Mouse (Mus musculus) monocyte, adult 5-6 weeks (primary cell): ENCODE results near the gene Fam208b. TPM values are rescaled to one million over a fixed set of nuclear protein-coding genes. Genes with fewer than 3 reads are reported as not detected.
"Not testable (repeated sequence)": the region's sequence is repeated elsewhere in the genome, so short reads cannot be mapped to it uniquely, and the experiment has no call there.

ENCODE experiments used
- ATAC-seq: fragments of 153-309, 156-312 bp; replicated peaks from 2 replicates; pipeline ENCODE4 v1.8.0; 2017; ENCODE audit warnings: mild to moderate bottlenecking; ENCODE audit not compliant: low TSS enrichment, insufficient number of reproducible peaks, severe bottlenecking, poor library complexity, low FRiP score
- total RNA-seq: library from RNA; stranded (forward); fragments of 200-1000, 200-491, 200-594 nt; gene quantifications from 3 replicates; pipeline ENCODE4 v1.2.3, GENCODE M21; 2017

Gene Fam208b
- total RNA-seq, 1 experiment from 2014 or later: 40.1 TPM

DNA sequence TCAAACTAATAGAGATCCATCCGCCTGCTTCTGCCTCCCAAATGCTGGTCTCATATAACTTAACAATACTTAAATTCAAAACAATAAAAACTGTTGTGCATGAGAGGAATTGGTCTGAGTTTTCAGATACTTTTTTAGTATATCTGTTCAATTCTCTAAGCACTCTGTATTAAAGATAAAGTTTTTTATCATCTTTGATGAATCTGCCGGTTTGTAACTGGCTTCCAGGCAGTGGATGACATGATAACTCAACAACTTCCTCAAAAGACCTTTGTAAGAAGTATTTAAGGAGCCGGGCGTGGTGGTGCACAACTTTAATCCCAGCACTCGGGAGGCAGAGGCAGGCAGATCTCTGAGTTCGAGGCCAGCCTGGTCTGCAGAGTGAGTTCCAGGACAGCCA is 14.7 kb downstream of the Fam208b start:
- ATAC-seq: no peak

DNA sequence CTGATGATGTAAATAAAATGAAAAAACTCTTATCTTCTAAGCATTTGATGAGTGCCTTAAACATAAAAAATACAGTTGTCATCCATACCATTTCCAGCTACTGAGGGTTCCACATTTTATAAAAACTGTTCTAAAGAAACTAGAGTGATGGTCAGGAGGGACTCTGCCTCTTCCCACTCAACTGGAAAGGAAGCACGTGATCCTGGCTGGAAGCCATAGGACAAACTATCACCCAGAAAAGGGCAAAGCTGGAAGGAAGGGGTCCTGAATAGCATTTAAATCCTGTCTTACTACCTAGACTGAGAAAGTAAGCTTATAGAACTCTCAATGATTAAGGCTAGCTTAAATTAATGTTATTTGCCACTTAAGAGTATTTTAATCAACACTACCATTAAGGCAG is 16.6 kb downstream of the Fam208b start:
- ATAC-seq: no peak

- no peak for ATAC-seq
Measured at GRCm38 (mm10) chr13:3590789-3591188, 20.1 kb downstream of the Fam208b start.

GRCm38 (mm10) chr13:3563953-3564352 is 47.0 kb downstream of the Fam208b start:
- ATAC-seq: no peak

DNA sequence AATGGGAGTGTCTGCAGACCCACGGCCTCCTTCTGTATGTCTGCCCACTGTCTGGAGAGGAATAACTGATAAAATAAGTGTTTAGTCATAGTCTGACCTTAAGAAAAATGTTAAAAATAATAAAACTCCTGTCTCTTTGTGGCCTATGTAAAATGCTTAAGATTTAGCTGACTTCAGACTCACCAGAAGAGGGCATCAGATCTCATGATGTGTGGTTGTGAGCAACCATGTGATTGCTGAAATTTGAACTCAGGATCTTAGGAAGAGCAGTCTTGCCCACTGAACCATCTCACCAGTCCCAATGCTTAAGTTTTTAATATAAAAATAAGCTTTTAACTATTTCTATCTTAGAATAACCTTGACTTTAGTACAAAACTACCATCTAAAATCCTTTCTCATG is 47.8 kb downstream of the Fam208b start:
- ATAC-seq: no peak

GRCm38 (mm10) chr13:3547856-3548255 is 63.1 kb downstream of the Fam208b start:
- ATAC-seq: peak; percentile 71

- no peak for ATAC-seq
Measured at GRCm38 (mm10) chr13:3547410-3547809, 63.5 kb downstream of the Fam208b start.

DNA sequence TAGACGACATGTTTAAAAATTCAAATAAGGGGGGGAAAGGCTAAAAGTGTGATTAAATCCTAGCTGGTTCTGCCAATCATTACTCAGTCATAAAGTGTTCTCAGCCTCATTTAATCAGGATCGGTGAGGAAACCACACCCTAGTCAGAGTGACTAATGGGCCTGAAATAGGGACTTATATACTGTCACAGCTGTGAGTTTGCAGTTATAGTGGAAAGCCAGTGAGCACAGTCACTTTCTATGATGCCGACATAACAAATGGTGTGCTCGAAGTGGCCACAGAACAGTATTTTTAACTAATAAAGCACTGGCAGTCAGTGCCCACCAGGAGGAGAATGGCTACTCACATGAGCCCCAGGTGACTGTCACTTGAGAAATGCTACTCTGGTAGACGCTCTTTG is 66.0 kb downstream of the Fam208b start:
- ATAC-seq: peak; percentile 37; the same call in 1 of the 2 replicates

GRCm38 (mm10) chr13:3544077-3544874 is 66.6 kb downstream of the Fam208b start:
- no peak for ATAC-seq

GRCm38 (mm10) chr13:3541159-3541782 is 69.6 kb downstream of the Fam208b start:
- peak; percentile 44 for ATAC-seq

DNA sequence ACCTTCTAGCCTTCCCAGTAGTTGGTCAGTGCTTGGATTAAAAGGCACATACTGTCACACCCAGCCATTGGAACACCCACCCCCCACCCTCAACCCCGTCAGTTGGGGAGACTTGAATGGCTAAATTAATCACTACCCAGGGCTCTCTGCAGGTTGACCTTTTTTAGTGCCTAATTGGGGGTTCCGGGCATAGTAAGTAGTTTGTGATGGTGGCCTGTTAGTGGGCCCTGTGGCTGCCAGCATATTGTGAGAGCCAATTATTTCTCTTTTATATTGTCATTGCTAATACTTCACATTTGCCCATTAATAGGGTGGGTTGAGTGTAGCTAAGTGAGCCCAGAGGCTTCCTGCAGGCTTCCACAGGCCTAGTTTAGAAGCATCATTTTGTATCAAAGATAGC is 70.7 kb downstream of the Fam208b start:
- no peak for ATAC-seq

DNA sequence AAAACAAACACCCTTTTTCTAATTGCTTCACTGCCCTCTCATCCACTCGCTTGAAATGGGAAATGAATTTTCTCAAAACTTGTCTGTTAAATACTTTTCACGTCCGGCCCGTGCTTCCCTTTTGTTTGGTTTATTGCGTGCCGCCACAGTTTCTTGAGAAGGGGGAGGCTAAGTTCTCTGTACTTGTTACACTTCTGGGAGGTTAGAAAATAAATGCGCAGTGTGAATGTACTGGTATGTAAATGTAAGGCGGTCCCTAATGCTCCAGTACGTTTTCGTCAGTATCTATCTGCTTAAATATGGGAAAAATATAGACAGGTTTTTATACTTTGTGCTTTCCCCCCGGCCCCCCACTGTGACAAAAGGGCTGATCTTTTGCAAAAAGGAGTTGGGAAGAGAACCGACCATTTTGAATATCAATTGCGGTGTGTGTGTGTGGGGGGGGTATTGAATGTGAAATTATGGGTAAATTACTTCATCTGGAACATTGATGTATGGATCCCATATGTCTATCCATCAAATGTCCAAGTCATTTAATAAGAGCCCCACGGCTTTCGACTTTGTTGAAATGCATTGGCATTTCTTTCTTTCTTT is 71.8 kb downstream of the Fam208b start:
- ATAC-seq: no peak

DNA sequence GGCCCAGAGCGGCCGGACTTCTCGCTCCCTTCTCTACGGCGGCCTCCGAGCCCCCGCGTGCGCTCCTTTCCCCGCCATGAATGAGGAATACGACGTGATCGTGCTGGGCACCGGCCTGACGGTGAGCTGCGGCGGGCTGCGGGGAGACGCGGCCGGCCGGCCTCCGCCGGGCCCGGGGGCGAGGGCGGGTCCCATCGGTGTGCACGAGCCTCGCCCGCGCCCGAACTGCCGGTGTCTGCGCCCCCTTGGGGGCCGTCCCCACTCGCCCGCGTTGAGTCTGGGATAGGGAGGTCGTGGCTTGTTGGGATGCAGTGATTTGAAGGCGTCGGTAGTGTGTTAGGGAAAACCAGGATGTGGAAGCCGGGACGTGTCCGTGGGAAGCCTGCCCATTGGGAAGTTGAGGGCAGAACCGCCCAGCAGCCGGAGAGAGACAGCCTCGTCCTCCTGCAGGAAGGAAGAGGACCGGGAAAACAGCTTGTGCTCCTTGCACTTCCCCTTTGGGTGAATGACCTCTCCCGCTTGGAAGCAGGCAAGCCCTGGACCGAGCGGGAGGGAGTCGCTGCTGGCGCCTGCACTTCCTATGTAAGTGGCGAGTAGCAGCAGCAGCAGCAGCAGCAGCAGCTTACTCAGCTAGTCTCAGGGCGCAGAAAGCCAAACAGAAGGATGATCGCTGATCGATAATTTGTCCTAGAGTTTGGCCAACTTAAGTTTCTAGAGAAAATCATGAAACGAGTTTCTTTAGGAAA is 72.5 kb downstream of the Fam208b start:
- peak; percentile 32; the same call in 1 of the 2 replicates for ATAC-seq

DNA sequence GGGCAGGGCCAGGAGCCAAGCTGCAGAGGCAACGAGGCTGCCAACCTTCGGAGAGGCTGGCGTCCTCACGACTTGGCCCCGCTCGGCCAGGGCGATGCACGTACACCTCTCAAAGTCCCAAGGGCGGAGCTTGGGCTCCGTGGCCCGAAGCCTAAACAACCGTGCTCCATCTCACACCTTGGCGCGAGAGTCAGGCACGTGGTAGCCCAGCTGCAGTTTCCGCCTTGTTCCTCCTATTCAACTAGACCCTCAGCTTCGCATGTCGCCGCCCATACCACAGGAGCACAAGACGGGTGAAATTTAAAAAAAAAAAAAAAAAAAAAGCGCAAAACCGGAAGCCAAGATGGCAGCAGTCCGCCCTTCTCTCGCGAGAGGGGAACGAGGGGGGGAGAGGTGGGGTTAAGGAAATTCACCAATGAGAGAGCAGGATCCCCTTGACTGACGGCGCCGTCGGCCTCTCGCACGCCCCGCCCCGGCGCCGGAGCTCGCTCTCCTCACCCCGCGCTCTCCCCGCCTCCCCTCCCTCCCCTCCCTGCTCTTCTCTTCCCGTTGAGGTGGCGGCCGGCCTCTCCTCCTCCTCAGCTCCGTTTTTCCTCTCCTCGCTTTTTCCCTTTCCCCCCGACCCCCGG is 73.2 kb downstream of the Fam208b start, which contains the start of gene Gdi2:
Gdi2 (plus strand) TSS at position 470 of the 629 bp plus-strand sequence.
- peak; percentile 86 for ATAC-seq

DNA sequence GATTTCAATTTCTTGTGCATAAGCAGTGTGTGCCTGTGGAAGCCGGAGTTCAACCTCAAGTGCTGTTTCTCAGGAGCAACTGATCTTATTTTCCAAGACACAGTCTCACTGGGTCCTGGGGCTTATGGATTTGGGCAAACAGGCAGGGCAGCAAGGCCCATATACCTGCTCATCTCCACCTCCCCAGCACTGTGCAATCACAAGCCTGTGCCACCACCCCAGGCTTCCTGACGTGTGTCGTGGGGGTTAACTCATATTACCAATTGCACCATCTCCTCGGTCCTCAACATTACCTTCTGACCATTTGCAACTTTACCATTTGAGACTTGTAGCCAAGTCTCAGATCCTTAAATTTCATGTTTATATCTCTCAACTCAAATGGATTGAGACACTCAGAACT is 76.8 kb downstream of the Fam208b start:
- ATAC-seq: no peak

- no peak for ATAC-seq
Measured at GRCm38 (mm10) chr13:3532451-3532850, 78.5 kb downstream of the Fam208b start.

DNA sequence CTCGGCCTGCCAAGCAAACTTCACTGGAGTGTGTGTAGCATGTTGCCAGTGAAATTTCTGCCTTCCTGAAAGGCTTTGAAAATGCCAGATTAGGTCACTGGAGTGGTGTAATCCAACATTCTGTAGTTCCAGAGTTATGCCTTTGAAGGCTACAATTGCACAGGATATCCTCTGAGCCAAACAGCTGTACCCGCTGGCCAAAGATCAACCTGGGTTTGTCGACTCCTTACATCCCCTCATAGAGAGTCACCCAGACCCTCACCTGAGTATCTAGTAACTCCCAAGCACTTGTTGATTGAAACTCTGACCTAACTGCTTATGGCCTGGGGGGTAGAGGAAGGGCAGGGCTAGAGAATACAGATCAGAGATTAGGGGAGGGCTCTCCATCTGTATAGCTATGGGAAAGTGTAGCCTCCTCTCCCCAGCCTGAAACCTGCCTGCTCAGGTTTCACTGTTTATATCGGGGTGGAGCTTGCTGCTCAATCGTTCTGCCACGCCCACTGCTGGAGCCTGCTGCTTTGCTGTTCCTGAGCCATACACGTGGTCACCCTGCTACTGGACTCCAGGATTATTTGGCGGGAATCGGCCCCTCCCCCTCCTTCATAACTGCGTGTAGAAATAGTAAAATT is 79.1 kb downstream of the Fam208b start:
- no peak for ATAC-seq

DNA sequence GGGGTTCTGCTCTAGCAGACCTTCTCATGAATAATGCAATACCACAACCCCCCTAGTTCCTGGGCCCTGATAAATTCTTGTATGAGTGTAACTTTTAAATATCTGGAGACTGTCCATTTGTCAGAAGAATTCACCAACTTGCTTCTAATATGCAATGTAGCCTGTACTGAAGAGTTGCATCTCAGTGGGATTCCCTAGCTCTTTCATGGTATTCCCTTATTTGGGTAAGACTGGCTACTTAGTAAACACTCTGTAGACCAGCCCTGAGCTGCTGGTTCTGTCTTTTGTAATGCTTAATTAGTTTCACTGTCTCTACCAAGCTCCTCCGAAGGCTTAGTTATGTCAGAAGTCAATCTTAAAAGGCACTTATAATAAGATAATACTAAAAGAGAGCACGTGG is 79.7 kb downstream of the Fam208b start:
- ATAC-seq: not testable (repeated sequence)
